Comparison of ENCODE assay signal across 11 mouse cellular contexts in the genomic region with DNA sequence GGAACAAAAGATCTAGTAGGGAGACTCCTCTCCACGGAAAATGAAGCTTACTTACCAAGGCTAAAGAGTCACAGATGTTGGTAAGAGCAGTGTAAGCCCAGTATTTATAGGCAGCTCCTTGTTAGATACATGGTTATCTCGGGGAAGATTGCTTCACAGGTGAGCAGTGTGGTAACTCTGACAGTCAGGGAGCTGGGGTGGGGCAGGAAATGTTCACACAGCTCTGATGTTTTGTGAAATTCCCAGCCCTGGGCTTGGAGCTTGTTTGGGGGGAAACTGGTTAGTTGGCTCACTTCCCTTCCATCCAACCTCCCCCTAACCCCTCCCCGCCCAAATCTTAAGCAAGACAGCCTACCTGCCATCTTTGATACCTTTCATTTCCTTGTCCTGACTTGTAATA. TPM values are rescaled to one million over a fixed set of nuclear protein-coding genes. Genes with fewer than 3 reads are reported as not detected.
DNase-seq lines count a peak whose midpoint lies in the region; ATAC-seq and TF ChIP-seq lines count a peak whose summit lies in the region.
"Had no signal": no experiment of that assay in that cellular context is flagged by ENCODE, and none has a peak within 500 bp of the region (broad histone marks: within the 10 kb centered on the region; RNA-seq: fewer than 3 reads in every experiment).

A gene (minus strand): TSS at position 109 of the 400 bp plus-strand sequence.

- H3K4me1 ChIP-seq in intestine, embryonic 15.5 days (replicated peaks), result no peaks in the 10 kb centered on the region
- H3K4me1 ChIP-seq in intestine, postnatal 0 days (replicated peaks; ENCODE audit: control insufficient read depth, insufficient read depth, low read length), result no peaks in the 10 kb centered on the region
- no peaks in the 10 kb centered on the region for H3K4me1 ChIP-seq in liver, embryonic 15.5 days (replicated peaks)
- no peaks in the 10 kb centered on the region for H3K4me1 ChIP-seq in midbrain, embryonic 10.5 days
- H3K4me1 ChIP-seq: forebrain, embryonic 15.5 days; heart, embryonic 10.5 days had no signal

- H3K4me2 ChIP-seq in intestine, embryonic 15.5 days (replicated peaks), result no peak within 1 kb of the TSS
- no peak within 1 kb of the TSS for H3K4me2 ChIP-seq in intestine, postnatal 0 days (replicated peaks; ENCODE audit: low read depth)
- no peak within 1 kb of the TSS for H3K4me2 ChIP-seq in liver, embryonic 15.5 days
- H3K4me2 ChIP-seq: forebrain, embryonic 15.5 days had no signal

- H3K9me3 ChIP-seq in intestine, embryonic 15.5 days, result no peaks in the 10 kb centered on the region
- no peaks in the 10 kb centered on the region for H3K9me3 ChIP-seq in intestine, postnatal 0 days (ENCODE audit: control insufficient read depth)
- no peaks in the 10 kb centered on the region for H3K9me3 ChIP-seq in liver, embryonic 15.5 days (replicated peaks)
- no peaks in the 10 kb centered on the region for H3K9me3 ChIP-seq in midbrain, embryonic 10.5 days (replicated peaks)
- H3K9me3 ChIP-seq: forebrain, embryonic 15.5 days; heart, embryonic 10.5 days had no signal

- no peak for DNase-seq in thymus, postnatal 0 days (ENCODE audit: low spot score)
- DNase-seq in thymus, postnatal 36 days, result no peak
- DNase-seq in midbrain, embryonic 10.5 days (ENCODE audit: low spot score), result no peak
- DNase-seq in cerebellum, adult 18-20 months, result no peak

- H3K36me3 ChIP-seq in intestine, embryonic 15.5 days, result no peaks in the 10 kb centered on the region
- no peaks in the 10 kb centered on the region for H3K36me3 ChIP-seq in intestine, postnatal 0 days (ENCODE audit: control insufficient read depth, insufficient read depth)
- no peaks in the 10 kb centered on the region for H3K36me3 ChIP-seq in liver, embryonic 15.5 days (replicated peaks)
- no peaks in the 10 kb centered on the region for H3K36me3 ChIP-seq in midbrain, embryonic 10.5 days
- H3K36me3 ChIP-seq: forebrain, embryonic 15.5 days; heart, embryonic 10.5 days had no signal

- H3K27me3 ChIP-seq in intestine, embryonic 15.5 days (replicated peaks), result no peaks in the 10 kb centered on the region
- H3K27me3 ChIP-seq in intestine, postnatal 0 days (replicated peaks; ENCODE audit: control insufficient read depth, insufficient read depth, low read length), result no peaks in the 10 kb centered on the region
- no peaks in the 10 kb centered on the region for H3K27me3 ChIP-seq in liver, embryonic 15.5 days
- no peaks in the 10 kb centered on the region for H3K27me3 ChIP-seq in midbrain, embryonic 10.5 days (ENCODE audit: low read depth, poor library complexity, severe bottlenecking)
- H3K27me3 ChIP-seq: forebrain, embryonic 15.5 days had no signal

- H3K4me3 ChIP-seq in intestine, embryonic 15.5 days (replicated peaks), result no peak within 1 kb of the TSS
- no peak within 1 kb of the TSS for H3K4me3 ChIP-seq in intestine, postnatal 0 days (ENCODE audit: low read depth, low read length)
- peak within 1 kb of the TSS; percentile 20; the same call in 1 of the 2 replicates for H3K4me3 ChIP-seq in liver, embryonic 15.5 days (replicated peaks)
- H3K4me3 ChIP-seq in midbrain, embryonic 10.5 days, result no peak within 1 kb of the TSS
- H3K4me3 ChIP-seq: forebrain, embryonic 15.5 days; heart, embryonic 10.5 days had no signal

- ATAC-seq in intestine, embryonic 15.5 days, result no peak
- no peak for ATAC-seq in intestine, postnatal 0 days
- ATAC-seq in liver, embryonic 15.5 days (ENCODE audit: insufficient read depth), result peak; percentile 12; the same call in 1 of the 2 replicates
- no peak for ATAC-seq in frontal cortex, adult (ENCODE audit: low TSS enrichment)
- ATAC-seq: forebrain, embryonic 15.5 days had no signal

- H3K27ac ChIP-seq in intestine, embryonic 15.5 days, result no peak within 1 kb of the TSS
- H3K27ac ChIP-seq in intestine, postnatal 0 days (ENCODE audit: low read depth, low read length), result no peak within 1 kb of the TSS
- peak within 1 kb of the TSS; percentile 45 for H3K27ac ChIP-seq in liver, embryonic 15.5 days (replicated peaks)
- no peak within 1 kb of the TSS for H3K27ac ChIP-seq in midbrain, embryonic 10.5 days (replicated peaks)
- H3K27ac ChIP-seq: forebrain, embryonic 15.5 days; heart, embryonic 10.5 days had no signal

- WGBS in intestine, embryonic 15.5 days, result 57% methylated on average over 3 of the region's 3 CpGs
- WGBS in intestine, postnatal 0 days, result 56% methylated on average over 3 of the region's 3 CpGs
- WGBS in liver, embryonic 15.5 days (ENCODE audit: insufficient replicate concordance), result 38% methylated on average over 3 of the region's 3 CpGs
- 64% methylated on average over 3 of the region's 3 CpGs for WGBS in midbrain, embryonic 10.5 days

- H3K9ac ChIP-seq in intestine, embryonic 15.5 days, result no peak within 1 kb of the TSS
- no peak within 1 kb of the TSS for H3K9ac ChIP-seq in intestine, postnatal 0 days (ENCODE audit: low read depth, low read length)
- no peak within 1 kb of the TSS for H3K9ac ChIP-seq in liver, embryonic 15.5 days
- H3K9ac ChIP-seq: forebrain, embryonic 15.5 days had no signal

- no peak for TF ChIP-seq CTCF in intestine, postnatal 0 days (IDR thresholded peaks at IDR 0.05; ENCODE audit: low read depth)

RNA-seq across cellular contexts. Expression of the gene that starts here (rescaled TPM):
- 17.5 and 30.8 TPM in 2 replicates for polyA plus RNA-seq in intestine, embryonic 15.5 days (2015; fragmentation: Nextera tagmentation; extraction: Ambion mirVana)
- 2.8 and 3.3 TPM in 2 replicates for polyA plus RNA-seq in intestine, postnatal 0 days (2015; fragmentation: Nextera tagmentation; extraction: Ambion mirVana)
- 26.1 and 50.1 TPM in 2 replicates for polyA plus RNA-seq in thymus, postnatal 0 days (2015; fragmentation: Nextera tagmentation; extraction: Ambion mirVana)
- polyA plus RNA-seq in liver, embryonic 15.5 days (2015; fragmentation: Nextera tagmentation; extraction: Ambion mirVana), result 1,494 and 1,522 TPM in 2 replicates
- polyA plus RNA-seq in midbrain, embryonic 10.5 days (2016; fragmentation: Nextera tagmentation; extraction: Ambion mirVana), result 0.48 TPM in 1 of 2 replicates, not detected in the other
- polyA plus RNA-seq: heart, embryonic 10.5 days; testis, adult 2 months had no signal

Comparison
In these comparisons a context has a peak if more than half of its experiments do, and no peak if none do; other contexts are left out.
1. RNA of the gene that starts here (polyA plus RNA-seq): 1,494 to 1,522 TPM in liver, embryonic 15.5 days; 26.1 to 50.1 TPM in thymus, postnatal 0 days, 17.5 to 30.8 TPM in intestine, embryonic 15.5 days, 2.8 to 3.3 TPM in intestine, postnatal 0 days and 0.48 TPM in midbrain, embryonic 10.5 days; every median in the first group is over 10 times any median in the second.